14 mouse cellular contexts compared by ENCODE assay signal in the genomic region with DNA sequence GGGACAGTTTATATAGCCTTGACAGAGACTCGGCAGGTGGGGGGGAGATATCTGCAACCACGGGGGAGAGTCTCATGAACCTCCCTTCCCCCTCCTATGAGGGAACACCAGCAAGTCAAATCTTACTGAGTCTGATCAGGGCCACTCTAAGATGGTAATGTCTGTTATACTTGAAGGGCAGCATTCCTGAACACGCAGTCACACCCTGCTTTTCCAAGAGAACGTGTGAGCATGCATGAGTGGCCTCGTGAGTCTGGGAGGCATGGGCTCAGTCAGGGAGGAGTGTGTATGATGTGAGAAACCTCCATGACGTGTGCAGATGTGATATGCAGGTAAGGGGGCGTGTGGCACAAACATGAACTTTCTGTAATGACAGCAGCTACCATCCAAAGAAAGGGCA. TPM values are rescaled to one million over a fixed set of nuclear protein-coding genes. Genes with fewer than 3 reads are reported as not detected.
DNase-seq lines count a peak whose midpoint lies in the region; ATAC-seq and TF ChIP-seq lines count a peak whose summit lies in the region.
"Had no signal": no experiment of that assay in that cellular context is flagged by ENCODE, and none has a peak within 500 bp of the region (broad histone marks: within the 10 kb centered on the region; RNA-seq: fewer than 3 reads in every experiment).

No protein-coding gene starts in this region.

- DNase-seq in testis, postnatal 10 days (ENCODE audit: low spot score), result peak; percentile 25
- no peak for DNase-seq in testis, postnatal 14 days (ENCODE audit: low spot score)
- DNase-seq in kidney, adult 2 months, result peak; percentile 52
- DNase-seq in lung, adult 18-20 months, result peak; percentile 85 to 91
- DNase-seq in liver, embryonic 11.5 days (ENCODE audit: low spot score), result no peak
- DNase-seq: cerebellum, adult 2 months; layer of hippocampus, postnatal 36 days; thymus, postnatal 4 days had no signal

- WGBS in kidney, adult 2 months, result 61% methylated on average over 7 of the region's 7 CpGs
- 59% methylated on average over 7 of the region's 7 CpGs for WGBS in stomach, embryonic 15.5 days
- 67% methylated on average over 7 of the region's 7 CpGs for WGBS in liver, embryonic 11.5 days
- 80% methylated on average over 7 of the region's 7 CpGs for WGBS in hindbrain, embryonic 13.5 days

- no peak for TF ChIP-seq CTCF in kidney, adult 2 months (conservative IDR thresholded peaks at IDR 0.05; ENCODE audit: insufficient read depth, insufficient read length, low read depth, low read length)

- H3K36me3 ChIP-seq in kidney, adult 2 months (ENCODE audit: control insufficient read depth, insufficient read depth, low read length), result no peaks in the 10 kb centered on the region
- no peaks in the 10 kb centered on the region for H3K36me3 ChIP-seq in stomach, embryonic 15.5 days
- H3K36me3 ChIP-seq in liver, embryonic 11.5 days (ENCODE audit: control insufficient read depth, insufficient read depth, low read length), result no peaks in the 10 kb centered on the region
- H3K36me3 ChIP-seq in hindbrain, embryonic 13.5 days, result no peaks in the 10 kb centered on the region
- H3K36me3 ChIP-seq: heart, embryonic 15.5 days; liver, embryonic 12.5 days had no signal

- H3K4me1 ChIP-seq in kidney, adult 2 months (ENCODE audit: control insufficient read depth, insufficient read depth, low read length), result no peaks in the 10 kb centered on the region; the same call in 1 of the 2 replicates
- no peaks in the 10 kb centered on the region for H3K4me1 ChIP-seq in stomach, embryonic 15.5 days
- no peaks in the 10 kb centered on the region for H3K4me1 ChIP-seq in liver, embryonic 11.5 days (replicated peaks; ENCODE audit: control insufficient read depth, insufficient read depth, low read length)
- no peaks in the 10 kb centered on the region for H3K4me1 ChIP-seq in hindbrain, embryonic 13.5 days (replicated peaks)
- H3K4me1 ChIP-seq: heart, embryonic 15.5 days; liver, embryonic 12.5 days had no signal

- peak; percentile 79 for ATAC-seq in stomach, embryonic 15.5 days (ENCODE audit: insufficient read depth, low FRiP score, low read depth)
- no peak for ATAC-seq in liver, embryonic 11.5 days (replicated peaks; ENCODE audit: low FRiP score)
- no peak for ATAC-seq in cerebellum, adult (ENCODE audit: insufficient number of reproducible peaks, low FRiP score, low TSS enrichment)
- no peak for ATAC-seq in hindbrain, embryonic 13.5 days (ENCODE audit: low FRiP score)
- ATAC-seq: hindbrain, embryonic 16.5 days; liver, embryonic 12.5 days had no signal

- no peak overlapping the region for H3K4me3 ChIP-seq in kidney, adult 2 months (ENCODE audit: insufficient read depth, low read depth, low read length)
- no peak overlapping the region for H3K4me3 ChIP-seq in stomach, embryonic 15.5 days (replicated peaks)
- H3K4me3 ChIP-seq in liver, embryonic 11.5 days (ENCODE audit: low read depth, low read length), result no peak overlapping the region
- H3K4me3 ChIP-seq in hindbrain, embryonic 13.5 days, result no peak overlapping the region
- H3K4me3 ChIP-seq: heart, embryonic 15.5 days; liver, embryonic 12.5 days had no signal

- no peak overlapping the region for H3K4me2 ChIP-seq in stomach, embryonic 15.5 days
- no peak overlapping the region for H3K4me2 ChIP-seq in liver, embryonic 11.5 days
- H3K4me2 ChIP-seq in hindbrain, embryonic 13.5 days, result no peak overlapping the region
- H3K4me2 ChIP-seq: heart, embryonic 15.5 days; liver, embryonic 12.5 days had no signal

- H3K27ac ChIP-seq in kidney, adult 2 months (ENCODE audit: insufficient read depth, low read depth, low read length), result peak overlapping the region; percentile 77
- peak overlapping the region; percentile 44; the same call in 1 of the 2 replicates for H3K27ac ChIP-seq in stomach, embryonic 15.5 days
- no peak overlapping the region for H3K27ac ChIP-seq in liver, embryonic 11.5 days (ENCODE audit: low read depth, low read length)
- H3K27ac ChIP-seq in hindbrain, embryonic 13.5 days, result no peak overlapping the region
- H3K27ac ChIP-seq: heart, embryonic 15.5 days; liver, embryonic 12.5 days had no signal

- no peak for TF ChIP-seq POLR2A in kidney, adult 2 months (IDR thresholded peaks at IDR 0.05; ENCODE audit: low read depth, low read length)

- H3K27me3 ChIP-seq in kidney, adult 2 months (replicated peaks; ENCODE audit: control insufficient read depth, insufficient read depth, low read length), result no peaks in the 10 kb centered on the region
- no peaks in the 10 kb centered on the region for H3K27me3 ChIP-seq in stomach, embryonic 15.5 days (replicated peaks)
- H3K27me3 ChIP-seq in liver, embryonic 11.5 days (replicated peaks; ENCODE audit: control insufficient read depth, insufficient read depth, low read length), result no peaks in the 10 kb centered on the region
- H3K27me3 ChIP-seq in hindbrain, embryonic 13.5 days, result no peaks in the 10 kb centered on the region
- H3K27me3 ChIP-seq: heart, embryonic 15.5 days; liver, embryonic 12.5 days had no signal

- no peak overlapping the region for H3K9ac ChIP-seq in stomach, embryonic 15.5 days
- H3K9ac ChIP-seq in liver, embryonic 11.5 days (ENCODE audit: low read depth, low read length), result no peak overlapping the region
- H3K9ac ChIP-seq in hindbrain, embryonic 13.5 days, result no peak overlapping the region
- H3K9ac ChIP-seq: heart, embryonic 15.5 days; liver, embryonic 12.5 days had no signal

- H3K9me3 ChIP-seq in stomach, embryonic 15.5 days, result no peaks in the 10 kb centered on the region
- no peaks in the 10 kb centered on the region for H3K9me3 ChIP-seq in liver, embryonic 11.5 days (ENCODE audit: control insufficient read depth, low read length)
- no peaks in the 10 kb centered on the region for H3K9me3 ChIP-seq in hindbrain, embryonic 13.5 days
- H3K9me3 ChIP-seq: heart, embryonic 15.5 days; liver, embryonic 12.5 days had no signal

RNA-seq across cellular contexts. Expression of gene Ctsh, which starts 15.5 kb away (rescaled TPM):
- polyA plus RNA-seq in kidney, adult 2 months (2012; rRNA removed), result 176 and 202 TPM in 2 replicates
- 63.1 and 72.0 TPM in 2 replicates for polyA plus RNA-seq in stomach, embryonic 15.5 days (2015; fragmentation: Nextera tagmentation; extraction: Ambion mirVana)
- 19.1 and 22.7 TPM in 2 replicates for polyA plus RNA-seq in liver, embryonic 11.5 days (2014; fragmentation: Nextera tagmentation; extraction: Ambion mirVana)
- polyA plus RNA-seq in hindbrain, embryonic 13.5 days (2015; fragmentation: Nextera tagmentation; extraction: Ambion mirVana), result 17.4 and 25.4 TPM in 2 replicates

RNA-seq across cellular contexts. Expression of gene Morf4l1, which starts 45.1 kb away (rescaled TPM):
- 91.8 and 126 TPM in 2 replicates for polyA plus RNA-seq in kidney, adult 2 months (2012; rRNA removed)
- polyA plus RNA-seq in stomach, embryonic 15.5 days (2015; fragmentation: Nextera tagmentation; extraction: Ambion mirVana), result 362 and 379 TPM in 2 replicates
- 284 and 303 TPM in 2 replicates for polyA plus RNA-seq in liver, embryonic 11.5 days (2014; fragmentation: Nextera tagmentation; extraction: Ambion mirVana)
- polyA plus RNA-seq in hindbrain, embryonic 13.5 days (2015; fragmentation: Nextera tagmentation; extraction: Ambion mirVana), result 546 and 556 TPM in 2 replicates

Comparison
In these comparisons a context has a peak if more than half of its experiments do, and no peak if none do; other contexts are left out.
1. DNase-seq: peak in testis, postnatal 10 days (single experiment), kidney, adult 2 months (single experiment) and lung, adult 18-20 months (2 of 2); none in testis, postnatal 14 days (single experiment) and liver, embryonic 11.5 days (single experiment).
2. H3K27ac ChIP-seq: peak in kidney, adult 2 months (single experiment) and stomach, embryonic 15.5 days (single experiment); none in liver, embryonic 11.5 days (single experiment) and hindbrain, embryonic 13.5 days (single experiment).